Mouse (Mus musculus) CH12F3 (cell line): ENCODE measurements around the gene Gm14597.
"Not testable (repeated sequence)": the region's sequence is repeated elsewhere in the genome, so short reads cannot be mapped to it uniquely, and the experiment has no call there.

ENCODE experiments used
- in situ Hi-C: fragments of 300-500 bp; cut with MboI; formaldehyde crosslinking; loops from 2 replicates; pipeline ENCODE4 v1.14.3; 2020; ENCODE audit warnings: low sequenced_read_pairs

Gm14597 gene

DNA sequence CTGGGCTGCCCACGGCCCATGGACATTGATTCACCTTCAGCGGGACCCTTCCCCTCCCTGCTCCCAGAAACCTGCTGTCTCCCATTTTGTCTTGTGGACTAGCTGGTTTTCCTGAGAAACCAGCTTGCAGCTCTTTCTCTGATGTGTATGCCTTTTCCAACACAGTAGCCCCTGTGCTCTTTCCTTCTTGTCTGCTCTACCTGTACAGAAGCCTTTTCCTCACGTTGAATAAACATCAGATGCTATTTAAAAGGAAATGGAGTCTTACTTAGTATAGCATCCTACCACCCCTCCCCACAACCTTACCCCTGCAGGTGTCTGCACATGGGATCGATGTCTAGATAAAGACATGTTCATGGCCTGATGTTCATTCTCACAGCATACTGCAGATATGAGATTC lies at the start of gene Gm14597:
Gene Gm14597 (minus strand): TSS at position 101 of the 400 bp plus-strand sequence.
- in situ Hi-C loops = not testable (repeated sequence)

DNA sequence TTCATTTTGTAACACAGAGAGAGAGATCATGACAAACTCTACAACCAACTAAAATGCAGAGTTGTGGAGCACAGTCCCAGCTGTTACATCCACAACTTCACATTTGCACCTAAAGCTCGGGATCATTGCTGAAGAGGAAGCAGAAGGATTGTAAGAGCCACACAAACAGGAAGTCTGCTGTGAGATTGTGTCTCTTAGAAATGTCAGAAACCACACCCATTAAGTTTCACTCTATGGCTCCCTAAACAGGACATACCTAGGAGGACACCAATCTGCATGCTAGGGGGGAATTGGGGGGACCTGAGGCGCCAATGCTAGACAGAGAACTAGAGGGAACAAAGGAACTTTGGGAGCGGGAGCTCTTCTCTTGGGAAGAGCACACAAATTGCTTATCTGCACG lies 44.1 kb upstream of the Gm14597 start:
- in situ Hi-C loops = not testable (repeated sequence)

DNA sequence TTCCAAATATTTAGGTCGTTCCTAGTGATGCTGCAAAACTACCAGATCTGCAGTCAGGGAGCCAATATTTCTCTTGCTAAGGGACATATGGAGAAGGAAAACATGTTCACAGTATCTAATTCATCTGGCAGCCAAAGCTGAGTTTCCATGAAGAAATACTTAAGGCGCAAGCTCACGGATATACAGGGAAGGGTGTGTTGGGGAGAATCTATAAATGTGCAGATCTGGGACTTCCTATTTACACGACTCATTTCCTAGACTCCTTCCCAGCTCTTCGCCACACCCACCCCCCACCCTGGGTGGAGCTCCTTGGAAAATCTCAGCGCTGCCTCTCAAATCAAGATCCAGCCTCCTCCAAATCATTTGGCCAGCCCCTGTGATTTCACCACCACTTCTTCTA lies 37.1 kb upstream of the Gm14597 start:
- in situ Hi-C loops = no loop called here

DNA sequence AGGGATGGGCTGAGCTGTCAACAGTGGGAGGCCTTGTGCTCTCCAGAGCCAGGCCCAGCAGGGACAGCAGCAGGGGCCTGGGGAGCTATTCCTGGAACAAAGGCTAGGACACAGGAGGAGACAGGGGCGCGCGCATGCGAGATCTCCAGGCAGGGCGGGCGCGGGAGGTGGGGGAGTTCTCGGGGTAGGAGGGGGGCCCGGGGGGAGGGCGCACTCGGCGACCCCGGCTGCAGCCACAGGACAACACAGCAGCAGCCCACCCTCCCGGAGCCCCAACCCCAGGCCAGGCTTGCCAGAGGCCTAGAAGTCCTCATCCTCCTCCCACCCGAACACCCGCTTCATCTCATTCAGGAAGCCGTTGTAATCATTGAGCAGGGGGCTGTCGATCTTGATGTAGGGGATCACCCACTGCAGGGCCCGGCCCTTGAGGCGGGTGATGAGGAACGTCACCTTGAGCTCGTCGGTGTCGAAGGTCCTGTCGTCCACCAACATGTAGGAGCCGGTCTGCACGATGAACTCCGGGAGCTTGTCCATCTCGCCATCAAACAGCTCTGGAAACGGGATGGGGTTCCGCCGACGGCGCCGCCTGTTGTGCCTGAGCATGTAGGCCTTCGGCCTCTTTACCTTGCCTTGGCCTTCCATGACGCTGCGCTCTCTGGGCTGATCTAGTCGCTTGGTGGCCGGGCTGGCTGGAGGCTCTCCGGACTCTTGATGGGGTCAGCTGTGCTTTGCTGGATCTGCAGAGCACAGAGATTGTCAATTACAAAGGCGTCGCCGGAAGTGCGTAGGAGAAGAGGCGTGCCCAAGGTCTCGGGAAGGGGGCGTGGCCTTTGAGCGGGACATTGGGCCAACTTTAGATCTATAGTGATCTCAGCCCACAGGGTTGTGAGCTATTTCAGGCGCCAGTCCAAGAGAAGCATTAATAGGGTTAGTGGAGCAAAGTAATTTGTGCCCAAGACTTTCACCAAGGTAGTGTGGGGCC lies 34.5 kb upstream of the Gm14597 start, which contains the start of gene Rtl8a:
Gene Rtl8a (minus strand): TSS at position 703 of the 982 bp plus-strand sequence.
- in situ Hi-C loops = not testable (repeated sequence)

DNA sequence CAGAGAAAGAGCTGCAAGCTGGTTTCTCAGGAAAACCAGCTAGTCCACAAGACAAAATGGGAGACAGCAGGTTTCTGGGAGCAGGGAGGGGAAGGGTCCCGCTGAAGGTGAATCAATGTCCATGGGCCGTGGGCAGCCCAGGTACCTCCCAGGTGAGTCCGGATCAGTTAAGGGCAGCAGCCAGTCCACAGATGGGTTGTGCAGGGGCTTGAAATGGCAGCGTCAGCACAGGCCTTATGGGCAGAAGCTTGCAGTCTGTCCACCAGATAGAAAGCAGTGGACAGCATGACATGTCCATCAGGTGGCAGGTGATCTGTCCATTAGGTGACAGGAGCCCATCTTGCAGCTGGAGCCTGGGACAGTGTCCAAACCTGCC lies 33.8 kb upstream of the Gm14597 start:
- in situ Hi-C loops = not testable (repeated sequence)

DNA sequence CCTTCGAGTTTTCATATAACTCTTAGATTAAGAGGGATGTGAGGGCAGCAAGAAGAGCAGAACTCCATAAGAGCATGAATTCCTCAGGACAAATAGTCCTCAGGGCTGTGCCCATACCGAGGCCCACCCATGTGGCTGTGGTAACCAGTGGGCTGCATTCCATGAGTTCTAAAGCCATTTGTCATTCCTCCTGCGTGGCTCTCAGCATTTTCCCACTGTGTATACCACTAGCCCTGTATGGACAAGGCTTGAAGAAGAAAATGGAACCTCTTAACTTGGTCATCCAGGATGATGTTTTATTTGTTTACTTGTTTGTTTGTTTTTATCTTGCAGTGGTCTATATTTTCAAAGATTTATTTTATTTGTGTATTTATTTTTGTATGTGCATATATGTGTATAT lies 29.3 kb upstream of the Gm14597 start:
- in situ Hi-C loops = not testable (repeated sequence)

DNA sequence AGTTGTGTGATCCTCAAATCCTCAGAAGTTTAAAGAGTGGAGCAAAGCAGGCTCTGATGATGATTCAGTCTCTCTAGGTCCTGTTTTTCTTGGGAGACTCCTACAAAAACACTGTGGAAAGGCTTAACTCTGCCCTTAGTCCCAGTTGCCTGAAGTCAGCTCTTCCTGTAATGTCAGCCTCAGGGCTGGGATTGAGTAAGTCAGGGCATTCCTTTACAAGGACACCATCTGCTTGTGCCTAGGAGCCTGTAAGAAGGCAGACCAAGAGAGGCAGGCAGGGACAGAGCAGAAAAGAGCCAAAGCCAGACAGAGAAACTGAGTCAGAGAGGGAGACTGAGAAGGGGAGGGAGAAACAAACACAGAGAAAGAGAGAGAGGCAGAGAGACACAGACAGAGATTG lies 2.6 kb upstream of the Gm14597 start:
- in situ Hi-C loops = not testable (repeated sequence)

DNA sequence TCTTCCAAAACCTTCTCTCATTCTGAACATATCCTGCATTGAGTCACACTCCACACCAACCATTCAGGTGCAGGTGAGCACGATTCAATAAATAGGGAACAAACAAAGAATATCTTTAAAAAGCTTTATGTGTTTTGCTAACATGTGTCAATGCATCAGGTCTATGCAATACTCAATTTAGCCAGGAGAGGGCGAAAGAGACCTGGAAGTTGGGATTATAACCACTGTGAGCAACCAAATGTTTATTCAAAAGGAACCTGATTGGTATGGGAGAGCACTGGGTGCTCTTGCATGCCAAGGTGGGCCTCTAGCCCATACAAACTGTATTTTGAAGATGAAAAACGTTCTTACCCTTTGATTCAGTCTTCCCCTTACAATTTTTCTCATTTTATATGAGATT lies 1.8 kb upstream of the Gm14597 start:
- in situ Hi-C loops = no loop called here

DNA sequence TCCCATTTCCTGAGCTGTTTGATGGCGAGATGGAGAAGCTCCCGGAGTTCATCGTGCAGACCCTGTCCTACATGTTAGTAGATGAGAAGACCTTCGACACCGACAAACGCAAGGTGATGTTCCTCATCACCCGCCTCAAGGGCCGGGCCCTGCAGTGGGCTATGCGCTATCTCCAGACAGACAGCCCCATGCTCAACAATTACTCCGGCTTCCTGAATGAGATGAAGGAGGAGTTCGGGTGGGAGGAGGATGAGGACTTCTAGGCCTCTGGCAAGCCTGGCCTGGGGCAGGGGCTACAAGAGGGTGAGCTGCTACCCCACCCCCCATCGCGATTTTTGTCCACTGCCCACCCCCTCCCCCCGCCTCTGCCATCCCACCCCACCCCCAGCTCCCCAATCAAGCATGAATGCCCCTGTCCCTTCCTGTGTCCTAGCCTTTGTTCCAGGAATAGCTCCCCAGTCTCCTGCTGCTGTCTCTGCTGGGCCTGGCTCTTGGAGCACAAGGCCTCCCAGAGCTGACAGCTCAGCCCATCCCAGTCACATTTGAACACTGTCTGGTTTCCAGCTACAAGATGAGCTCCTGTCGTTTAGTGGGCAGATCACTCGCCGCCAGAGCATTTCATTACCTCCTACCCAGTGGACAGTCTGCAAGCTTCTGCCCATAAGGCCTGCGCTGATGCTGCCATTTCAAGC lies 511 bp downstream of the Gm14597 start:
- in situ Hi-C loops = no loop called here

DNA sequence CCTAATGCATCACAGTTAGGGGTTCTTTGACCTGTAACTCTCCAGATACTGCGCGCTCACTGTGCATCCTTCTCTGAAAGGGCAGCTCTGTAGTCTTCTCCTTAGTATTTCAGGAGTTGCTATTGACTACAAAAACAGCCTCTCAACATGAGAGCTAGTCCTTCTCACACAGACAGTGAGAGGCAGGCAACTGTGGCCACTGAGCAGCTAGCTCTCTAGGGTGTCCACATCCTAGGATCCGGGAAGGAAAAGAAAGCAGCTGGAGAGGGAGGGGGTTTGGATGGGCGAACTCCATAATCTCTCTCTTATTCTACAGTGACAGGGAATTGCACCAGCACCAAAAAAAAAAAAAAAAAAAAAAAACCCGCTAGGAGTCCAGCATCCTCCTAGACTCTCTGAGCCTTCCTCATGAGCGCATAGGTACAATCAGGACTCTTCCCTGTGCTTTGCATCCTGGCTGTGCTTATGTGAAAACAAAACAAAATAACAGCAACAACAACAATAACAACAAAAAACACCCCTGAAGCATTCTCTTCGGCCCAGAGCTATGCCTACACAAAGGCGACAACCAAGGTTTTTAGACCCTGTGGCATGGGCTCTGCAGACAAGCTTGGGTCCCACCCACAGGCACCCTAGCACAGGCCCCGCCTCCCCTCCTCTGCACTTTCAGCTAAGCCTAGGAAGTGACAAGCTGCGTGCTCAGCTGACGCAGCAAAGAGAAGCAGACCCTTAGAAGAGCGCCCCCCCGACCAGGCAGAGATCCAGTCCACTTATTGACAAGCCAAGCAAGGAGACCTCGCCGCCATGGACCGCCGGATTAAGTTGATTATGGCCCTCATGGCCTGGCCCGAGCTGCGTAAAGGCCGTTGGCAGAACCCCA lies 1.3 kb downstream of the Gm14597 start, which contains the start of gene Rtl8c:
Gene Rtl8c (plus strand): TSS at position 791 of the 880 bp plus-strand sequence.
- in situ Hi-C loops = no loop called here

DNA sequence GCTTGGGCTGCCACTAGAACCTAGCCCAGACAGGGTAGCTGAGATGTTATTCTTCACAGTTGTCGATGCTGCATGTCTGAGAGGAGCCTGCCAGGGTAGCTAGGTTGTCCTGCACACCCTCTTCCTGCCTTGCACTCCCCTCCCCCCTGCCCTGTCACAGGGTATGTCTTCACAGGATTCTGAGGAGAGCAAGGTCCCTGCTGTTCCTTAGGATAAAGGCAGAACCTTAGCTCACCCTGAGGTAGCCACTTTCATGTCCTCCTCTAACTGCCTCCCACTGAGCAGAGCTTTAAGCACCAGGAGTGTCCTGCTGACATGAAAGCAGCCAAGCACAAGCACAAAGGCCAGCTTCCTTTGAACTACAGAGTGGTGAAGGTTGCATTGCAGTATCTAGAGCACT lies 2.6 kb downstream of the Gm14597 start:
- in situ Hi-C loops = not testable (repeated sequence)

DNA sequence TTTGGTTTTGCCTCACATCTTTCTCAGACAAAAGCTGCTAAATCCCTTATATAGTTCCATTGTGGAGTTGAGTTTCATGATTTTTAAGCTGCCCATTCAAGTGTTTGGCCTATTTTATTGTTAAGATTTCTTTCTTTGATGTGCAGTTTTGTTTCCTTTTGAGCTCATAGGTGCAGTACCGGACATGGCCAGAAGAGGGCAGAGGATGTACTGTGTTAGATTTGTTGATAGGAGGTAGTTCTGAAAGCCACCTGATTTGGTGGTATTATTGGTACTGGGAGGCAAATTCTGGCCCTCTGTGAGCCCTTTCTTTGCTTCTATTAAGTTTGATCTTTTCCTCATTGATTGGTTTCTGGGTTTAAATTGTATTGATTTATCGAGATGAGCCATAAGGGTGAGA lies 8.8 kb downstream of the Gm14597 start:
- in situ Hi-C loops = not testable (repeated sequence)

DNA sequence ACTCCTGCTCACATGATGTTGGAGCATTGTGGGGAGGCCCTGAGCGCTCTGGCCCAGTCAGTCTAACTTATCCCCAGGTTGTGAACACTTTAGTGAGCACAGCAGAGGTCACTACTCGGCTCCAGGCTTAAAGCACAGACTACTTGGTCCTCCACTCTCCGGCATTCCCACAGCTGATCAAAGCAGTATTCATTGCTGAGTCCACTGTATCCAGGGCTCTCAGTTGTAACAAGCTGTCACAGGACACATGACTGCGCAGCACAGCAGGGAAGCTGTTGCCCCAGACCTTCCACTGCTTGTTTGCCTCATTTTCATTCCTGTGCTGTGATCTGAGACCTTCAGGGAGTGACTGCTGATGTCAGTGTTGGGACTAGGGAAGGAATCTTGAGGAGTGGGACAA lies 25.4 kb downstream of the Gm14597 start:
- in situ Hi-C loops = not testable (repeated sequence)

DNA sequence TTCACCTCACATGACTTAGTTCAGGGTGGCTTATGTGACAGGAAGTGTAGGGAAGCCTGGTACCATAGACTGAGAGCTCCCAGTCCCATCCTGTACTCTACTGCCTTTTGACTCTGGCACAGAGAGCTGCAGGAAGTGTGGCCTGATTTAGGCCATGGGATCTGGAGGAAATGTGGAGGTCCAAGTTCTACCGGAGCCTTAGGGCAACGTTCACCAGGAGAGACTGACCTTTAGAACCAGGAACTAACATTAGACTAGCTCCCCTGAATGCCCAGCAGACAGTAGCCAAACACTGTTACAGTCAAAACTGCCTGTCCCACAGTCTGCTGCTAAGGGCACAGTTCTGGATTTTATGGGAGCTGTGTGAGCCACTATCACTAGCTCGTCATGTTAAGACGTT lies 27.4 kb downstream of the Gm14597 start:
- in situ Hi-C loops = not testable (repeated sequence)

DNA sequence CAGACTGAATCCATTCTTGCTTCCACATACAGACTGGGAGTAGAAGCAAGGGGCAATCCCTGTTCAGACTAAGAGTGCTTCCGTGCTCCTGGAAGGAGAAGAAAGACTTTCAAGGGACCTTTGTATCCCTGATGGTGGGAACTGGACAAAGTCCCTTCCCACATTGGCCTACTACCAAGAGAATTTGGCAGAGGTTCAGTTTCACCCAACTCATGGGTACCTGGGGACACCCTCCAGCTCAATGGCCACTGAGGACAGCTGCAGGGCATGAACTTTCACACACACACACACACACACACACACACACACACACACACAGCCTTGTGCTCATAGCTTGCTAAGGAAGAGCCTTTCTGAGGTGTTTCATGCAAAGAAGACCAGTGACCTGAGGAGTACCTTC lies 29.5 kb downstream of the Gm14597 start:
- in situ Hi-C loops = no loop called here
